Mouse (Mus musculus) T-helper 17 cell (primary cell): ENCODE measurements at regions not wholly inside any gene's neighbourhood (a gene's known extent, or its start where the extent isn't known, plus 50 kb on each side); places are given as distances from the start of the nearest gene placed in this dataset.

Experiments
- in situ Hi-C, 2 experiments: fragments of 300-600 bp; cut with MboI, MseI; formaldehyde crosslinking; loops; 1 replicate in 1 of 2; 2 replicates in 1 of 2; pipeline ENCODE4 v1.15.1; 2025; ENCODE audit warnings: high pct_unique_total_duplicates in 2 of 2

DNA sequence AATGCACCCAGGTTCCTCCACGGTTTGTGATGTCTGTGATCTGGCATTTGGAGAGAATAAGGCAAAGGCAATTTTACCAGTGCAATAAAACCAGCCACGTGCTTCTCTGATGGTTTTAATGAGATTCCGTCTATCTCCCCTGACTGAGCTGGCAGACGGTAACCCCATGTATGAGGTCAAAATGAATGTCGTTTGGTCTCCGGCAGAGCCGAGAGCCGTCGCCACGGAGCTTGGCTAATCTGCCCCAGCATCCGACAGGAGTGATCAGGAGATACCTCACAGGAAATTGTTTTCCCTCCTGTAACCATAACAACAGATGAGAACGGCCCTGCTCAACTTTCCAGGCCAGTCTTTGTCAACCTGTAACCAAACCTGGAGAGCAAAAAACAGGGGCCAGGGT, 55.9 kb upstream of the A530016L24Rik start:
- in situ Hi-C loops, result no loop called here

DNA sequence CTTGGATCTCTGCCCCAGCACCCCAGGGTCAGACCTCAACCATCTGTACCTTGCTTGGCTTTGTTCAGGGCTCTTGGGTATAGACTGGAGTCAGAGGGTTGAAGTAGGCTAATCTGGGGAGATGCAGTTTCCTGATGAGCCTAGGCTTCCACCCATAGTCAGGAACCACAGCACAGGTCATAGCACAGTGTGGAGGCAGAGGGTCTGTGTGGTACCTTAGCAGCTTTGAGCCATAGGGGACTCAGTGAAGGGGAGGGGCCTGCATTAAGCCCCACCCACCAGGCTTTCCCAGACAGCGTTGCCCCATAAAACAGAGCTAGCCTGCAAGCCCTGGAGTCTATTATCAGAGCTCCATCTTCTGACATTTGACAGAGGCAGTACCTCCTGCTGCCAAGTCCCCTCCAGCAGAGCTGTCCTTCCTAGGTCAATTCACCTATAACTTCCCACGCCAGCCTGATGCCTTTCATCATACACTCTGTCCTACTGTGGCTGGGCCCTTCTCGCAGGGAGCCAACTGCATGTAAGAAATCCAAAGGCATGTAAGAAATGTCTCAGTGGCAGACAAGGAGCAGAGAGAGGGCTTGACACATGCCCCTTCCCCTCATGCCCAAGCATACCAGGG, 54.5 kb upstream of the A530016L24Rik start:
- in situ Hi-C loops, result no loop called here

DNA sequence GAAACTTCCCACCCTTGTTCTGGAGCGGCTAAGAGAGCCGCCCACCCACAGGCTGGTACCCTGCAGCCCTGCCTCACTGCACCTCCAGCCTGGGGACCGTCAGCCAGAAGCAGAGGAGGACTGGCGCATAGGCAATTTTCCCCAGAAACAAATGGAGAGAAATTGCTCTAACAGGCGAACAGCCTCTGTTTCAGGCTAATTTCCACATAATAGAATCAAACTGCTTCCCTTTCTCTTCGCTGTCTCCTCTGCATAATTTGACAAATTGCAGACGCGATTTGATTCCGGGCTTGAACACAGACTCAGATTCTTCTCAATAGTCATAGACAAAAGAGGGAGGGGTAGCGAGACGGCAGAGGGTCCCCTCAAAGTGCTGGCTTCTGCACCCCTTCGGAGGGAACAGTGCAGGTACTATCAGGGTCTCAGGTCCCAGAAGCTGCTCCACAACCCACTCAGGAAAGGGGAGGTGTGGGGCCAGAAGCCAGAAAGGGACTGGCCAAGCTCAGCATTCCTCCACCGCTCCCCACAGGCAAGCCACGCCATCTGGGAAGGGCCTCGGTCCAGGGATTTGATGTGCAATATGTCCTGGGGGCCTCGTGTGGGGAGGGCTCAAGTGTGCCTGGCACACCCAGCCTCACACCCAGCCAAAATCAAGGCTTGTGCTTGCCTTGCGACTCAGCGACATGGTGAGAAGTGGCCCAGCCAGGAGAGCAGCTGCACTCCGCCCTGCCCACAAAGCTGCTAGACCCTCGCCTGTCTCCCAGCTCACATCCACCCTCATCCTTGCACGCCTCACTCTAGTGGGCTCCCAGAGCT, 53.7 kb upstream of the A530016L24Rik start:
- in situ Hi-C loops, result no loop called here

DNA sequence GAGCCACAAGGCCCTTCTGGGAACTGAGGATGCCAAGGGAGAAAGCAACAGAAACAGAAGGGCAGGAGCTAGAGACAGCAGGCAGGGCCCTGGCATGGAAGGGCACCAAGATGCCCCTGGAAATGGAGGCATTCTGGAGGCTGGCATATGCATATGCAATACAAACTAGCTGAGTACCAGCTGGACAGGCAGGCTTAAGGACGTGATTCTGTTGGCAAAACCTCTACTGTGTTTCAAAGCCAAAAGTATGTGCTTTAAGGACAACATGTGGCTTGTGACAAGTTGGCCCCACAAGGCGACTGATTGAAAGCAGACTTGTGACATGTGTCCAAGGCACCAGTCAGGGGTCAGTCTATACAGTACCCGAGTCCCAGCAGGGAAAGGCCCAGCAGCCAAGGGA, 52.2 kb upstream of the A530016L24Rik start:
- in situ Hi-C loops, result no loop called here

DNA sequence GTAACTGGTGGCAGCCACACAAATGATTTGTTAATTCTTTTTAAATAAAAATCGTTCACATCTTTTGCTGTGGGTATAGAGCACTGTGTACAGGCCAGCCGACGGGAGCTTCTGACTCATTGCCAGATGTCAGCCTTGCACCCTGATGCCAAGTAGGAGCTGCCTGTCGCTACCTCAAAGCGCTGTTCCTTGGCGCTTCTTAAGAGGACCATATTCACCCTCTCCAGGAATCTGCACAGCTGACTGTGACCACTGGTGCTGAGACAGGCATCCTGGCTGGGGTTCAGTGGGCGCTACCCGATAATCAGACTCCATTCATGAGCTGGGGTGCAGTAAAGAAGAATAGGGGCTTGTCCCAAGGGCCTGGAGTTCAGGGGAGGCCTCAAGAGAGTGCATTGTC, 51.0 kb upstream of the A530016L24Rik start:
- in situ Hi-C loops, result no loop called here
